Mouse (Mus musculus): ENCODE measurements around the gene Mvb12b. TPM values are rescaled to one million over a fixed set of nuclear protein-coding genes. Genes with fewer than 3 reads are reported as not detected.

Mvb12b gene
- polyA plus RNA-seq, 1 experiment from 2014 or later = 17.8 TPM

DNA sequence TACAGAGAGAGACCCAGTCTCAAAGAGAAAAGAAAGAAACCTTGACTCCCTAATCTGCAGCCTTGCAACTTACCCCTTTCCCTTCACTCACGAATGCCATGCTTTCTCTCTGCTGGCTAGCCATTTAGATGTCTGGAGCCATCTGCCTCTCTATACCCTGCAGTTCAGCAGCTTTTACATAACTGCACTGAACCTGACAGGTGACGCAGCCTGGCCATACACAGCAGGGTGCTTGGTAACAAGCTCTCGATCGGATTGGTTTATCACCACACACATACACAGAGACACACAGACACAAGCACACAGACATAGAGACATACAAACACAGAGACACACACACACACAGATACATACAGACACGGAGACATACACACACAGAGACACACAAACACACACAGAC lies 67.7 kb downstream of the Mvb12b start:
- no peaks in the 10 kb centered on the region for H3K27me3 ChIP-seq (replicated peaks)
- H3K4me3 ChIP-seq (replicated peaks) = no peak overlapping the region
- ATAC-seq (ENCODE audit: insufficient read depth, low FRiP score, low read depth) = no peak
- 88% methylated on average over 5 of the region's 5 CpGs for WGBS
- H3K9me3 ChIP-seq = no peaks in the 10 kb centered on the region
- H3K36me3 ChIP-seq = peaks cover 6% of the 10 kb centered on the region; the same call in 1 of the 2 replicates
- H3K4me2 ChIP-seq = no peak overlapping the region
- no peaks in the 10 kb centered on the region for H3K4me1 ChIP-seq
- no peak overlapping the region for H3K9ac ChIP-seq
- H3K27ac ChIP-seq = no peak overlapping the region

- Histone ChIP-seq H3K4me3 (replicated peaks) (no peak overlapping the region), H3K9me3 (no peaks in the 10 kb centered on the region), H3K27ac (no peak overlapping the region), H3K4me2 (no peak overlapping the region), H3K4me1 (no peaks in the 10 kb centered on the region), H3K36me3 (no peaks in the 10 kb centered on the region), H3K27me3 (replicated peaks) (no peaks in the 10 kb centered on the region), H3K9ac (no peak overlapping the region)
- no peak for ATAC-seq (ENCODE audit: insufficient read depth, low FRiP score, low read depth)
- WGBS = 88% methylated on average over 2 of the region's 2 CpGs
These were observed 69.4 kb downstream of the Mvb12b start for GRCm38 (mm10) chr2:33818385-33818784.

DNA sequence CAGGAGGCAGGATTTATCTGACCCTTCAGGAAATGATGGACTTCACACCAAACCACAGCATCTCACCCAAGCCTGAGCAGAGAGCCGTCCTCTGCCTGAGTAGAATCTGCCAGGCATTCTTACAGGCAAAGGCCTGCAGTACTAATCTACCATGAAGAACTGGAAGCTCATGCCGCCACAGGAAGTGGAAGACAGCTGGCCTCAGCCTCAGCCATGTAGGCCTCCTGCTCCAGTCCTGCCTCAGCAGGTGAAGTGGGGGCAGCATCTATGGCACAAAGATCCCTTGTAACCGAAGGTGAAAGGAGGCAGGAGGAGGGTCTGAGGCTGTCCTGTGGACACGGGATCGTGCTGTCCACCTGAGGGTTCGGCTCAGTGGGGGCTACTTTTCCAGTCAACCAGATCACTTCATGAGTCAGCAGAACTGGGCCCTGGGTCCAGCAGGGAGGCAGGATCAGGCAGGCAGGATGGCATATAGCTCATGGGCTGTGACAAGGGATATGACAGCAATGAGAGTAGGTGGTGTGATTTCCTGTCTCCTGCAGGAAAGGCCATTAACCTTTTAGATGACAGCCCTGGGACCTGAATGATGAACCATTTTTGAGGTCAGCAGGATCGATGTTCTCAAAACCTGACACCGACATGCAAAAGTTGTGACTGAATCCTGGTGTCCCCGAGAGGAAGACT lies 69.9 kb downstream of the Mvb12b start:
- Histone ChIP-seq H3K9ac (no peak overlapping the region), H3K4me1 (no peaks in the 10 kb centered on the region), H3K27ac (no peak overlapping the region), H3K4me3 (replicated peaks) (no peak overlapping the region), H3K36me3 (no peaks in the 10 kb centered on the region), H3K9me3 (no peaks in the 10 kb centered on the region), H3K27me3 (replicated peaks) (no peaks in the 10 kb centered on the region), H3K4me2 (no peak overlapping the region)
- ATAC-seq (ENCODE audit: insufficient read depth, low FRiP score, low read depth) = no peak
- WGBS = 78% methylated on average over 9 of the region's 9 CpGs

- Histone ChIP-seq H3K9ac (no peak overlapping the region), H3K9me3 (no peaks in the 10 kb centered on the region), H3K4me1 (no peaks in the 10 kb centered on the region), H3K27me3 (replicated peaks) (no peaks in the 10 kb centered on the region), H3K4me3 (replicated peaks) (no peak overlapping the region), H3K4me2 (no peak overlapping the region), H3K27ac (no peak overlapping the region), H3K36me3 (no peaks in the 10 kb centered on the region)
- 84% methylated on average over 4 of the region's 4 CpGs for WGBS
- ATAC-seq (ENCODE audit: insufficient read depth, low FRiP score, low read depth) = no peak
These were observed 70.7 kb downstream of the Mvb12b start for GRCm38 (mm10) chr2:33817080-33817479.

- WGBS = 69% methylated on average over 8 of the region's 8 CpGs
- H3K9ac ChIP-seq = no peak overlapping the region
- H3K36me3 ChIP-seq = no peaks in the 10 kb centered on the region
- no peak overlapping the region for H3K4me3 ChIP-seq (replicated peaks)
- no peak overlapping the region; the same call in 1 of the 2 replicates for H3K27ac ChIP-seq
- H3K27me3 ChIP-seq (replicated peaks) = no peaks in the 10 kb centered on the region
- no peaks in the 10 kb centered on the region for H3K9me3 ChIP-seq
- no peak for ATAC-seq (ENCODE audit: insufficient read depth, low FRiP score, low read depth)
- H3K4me2 ChIP-seq = no peak overlapping the region
- no peaks in the 10 kb centered on the region for H3K4me1 ChIP-seq
These were observed 73.2 kb downstream of the Mvb12b start for GRCm38 (mm10) chr2:33814581-33814980.

DNA sequence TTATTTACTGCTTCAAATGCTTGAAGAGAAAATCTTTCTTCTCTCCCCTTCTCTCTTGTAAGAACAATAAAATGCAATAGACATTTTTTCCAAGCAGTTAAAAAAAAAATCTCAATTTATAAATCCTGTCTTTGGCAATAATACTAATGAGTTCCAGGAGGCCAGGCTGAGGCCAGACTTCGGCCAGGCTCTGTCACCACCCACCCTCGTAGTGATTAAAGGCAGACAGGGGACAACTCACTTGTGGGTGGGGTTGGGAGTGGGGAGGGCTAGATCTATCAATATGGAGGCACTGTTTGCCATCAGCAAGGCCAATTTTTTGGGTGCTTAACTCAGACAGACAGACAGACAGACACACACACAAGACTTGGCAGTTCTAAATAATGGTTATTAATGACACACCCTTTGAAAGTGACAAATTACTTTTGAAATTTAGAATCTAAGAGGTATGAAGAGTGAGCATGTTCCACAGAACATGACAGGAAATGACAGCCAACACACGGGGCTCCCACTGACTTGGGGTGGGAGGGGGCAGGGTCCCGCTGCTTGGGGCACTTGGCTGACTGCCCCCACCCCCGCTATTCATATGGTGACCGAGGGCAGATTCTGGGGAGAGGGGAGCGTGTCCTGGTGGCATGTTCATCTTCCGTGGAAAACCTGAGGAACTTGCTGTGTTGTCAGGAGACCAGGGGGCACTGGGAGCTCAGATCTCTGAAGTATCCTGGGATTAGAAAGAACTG lies 74.1 kb downstream of the Mvb12b start:
- H3K27me3 ChIP-seq (replicated peaks) = no peaks in the 10 kb centered on the region
- H3K9ac ChIP-seq = no peak overlapping the region
- no peak overlapping the region for H3K4me3 ChIP-seq (replicated peaks)
- H3K4me1 ChIP-seq = no peaks in the 10 kb centered on the region
- WGBS = 48% methylated on average over 8 of the region's 8 CpGs
- no peak overlapping the region for H3K4me2 ChIP-seq
- ATAC-seq (ENCODE audit: insufficient read depth, low FRiP score, low read depth) = no peak
- no peak overlapping the region for H3K27ac ChIP-seq
- no peaks in the 10 kb centered on the region for H3K9me3 ChIP-seq
- no peaks in the 10 kb centered on the region for H3K36me3 ChIP-seq

- H3K27me3 ChIP-seq (replicated peaks) = no peaks in the 10 kb centered on the region
- WGBS = 82% methylated on average over 11 of the region's 11 CpGs
- no peak for ATAC-seq (ENCODE audit: insufficient read depth, low FRiP score, low read depth)
These were observed 74.8 kb downstream of the Mvb12b start for GRCm38 (mm10) chr2:33812980-33813379.

GRCm38 (mm10) chr2:33811349-33811890 lies 76.3 kb downstream of the Mvb12b start:
- Histone ChIP-seq H3K4me2 (no peak overlapping the region), H3K27ac (no peak overlapping the region), H3K4me3 (replicated peaks) (no peak overlapping the region), H3K4me1 (no peaks in the 10 kb centered on the region), H3K36me3 (no peaks in the 10 kb centered on the region), H3K27me3 (replicated peaks) (no peaks in the 10 kb centered on the region), H3K9me3 (no peaks in the 10 kb centered on the region), H3K9ac (no peak overlapping the region)
- 80% methylated on average over 17 of the region's 17 CpGs for WGBS
- ATAC-seq (ENCODE audit: insufficient read depth, low FRiP score, low read depth) = no peak

More at GRCm38 (mm10) chr2:33812980-33813379, 74.8 kb downstream of the Mvb12b start:
- H3K4me3 ChIP-seq (replicated peaks) = no peak overlapping the region
- H3K9me3 ChIP-seq = no peaks in the 10 kb centered on the region
- H3K27ac ChIP-seq = no peak overlapping the region
- no peak overlapping the region for H3K4me2 ChIP-seq
- H3K4me1 ChIP-seq = no peaks in the 10 kb centered on the region
- H3K9ac ChIP-seq = no peak overlapping the region
- H3K36me3 ChIP-seq = no peaks in the 10 kb centered on the region

DNA sequence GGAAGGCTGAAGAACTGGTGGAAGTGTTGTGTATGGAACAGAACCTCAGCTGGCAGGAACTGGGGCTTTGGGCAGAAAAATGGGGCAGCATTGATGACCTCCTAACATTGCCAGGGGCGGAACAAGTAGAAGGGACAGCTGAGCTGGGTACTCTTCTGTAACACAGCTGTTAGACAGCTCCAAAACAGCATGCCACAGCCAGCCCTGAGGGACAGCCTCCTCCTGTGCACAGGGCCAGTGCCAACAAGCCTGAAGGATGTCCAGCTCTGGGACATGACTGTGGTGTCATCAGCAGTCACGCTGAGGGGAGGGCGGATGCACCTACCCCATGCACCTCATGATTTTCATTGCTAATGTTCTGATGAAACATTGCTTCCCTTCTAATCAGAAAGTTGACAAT lies 78.7 kb downstream of the Mvb12b start:
- no peak for ATAC-seq (ENCODE audit: insufficient read depth, low FRiP score, low read depth)
- Histone ChIP-seq H3K9ac (no peak overlapping the region), H3K27ac (no peak overlapping the region), H3K4me2 (no peak overlapping the region), H3K9me3 (no peaks in the 10 kb centered on the region), H3K4me3 (replicated peaks) (no peak overlapping the region), H3K27me3 (replicated peaks) (no peaks in the 10 kb centered on the region), H3K4me1 (no peaks in the 10 kb centered on the region), H3K36me3 (0 out of 2 replicates have a peak, but pooled peaks cover 3% of the 10 kb centered on the region)
- 95% methylated on average over 3 of the region's 3 CpGs for WGBS

GRCm38 (mm10) chr2:33808032-33808431 lies 79.7 kb downstream of the Mvb12b start:
- Histone ChIP-seq H3K4me2 (no peak overlapping the region), H3K9ac (no peak overlapping the region), H3K27me3 (replicated peaks) (no peaks in the 10 kb centered on the region), H3K9me3 (no peaks in the 10 kb centered on the region), H3K27ac (no peak overlapping the region), H3K4me3 (replicated peaks) (no peak overlapping the region), H3K36me3 (0 out of 2 replicates have a peak, but pooled peaks cover 3% of the 10 kb centered on the region), H3K4me1 (no peaks in the 10 kb centered on the region)
- ATAC-seq (ENCODE audit: insufficient read depth, low FRiP score, low read depth) = no peak
- 88% methylated on average over 5 of the region's 5 CpGs for WGBS

GRCm38 (mm10) chr2:33805640-33806039 lies 82.1 kb downstream of the Mvb12b start:
- Histone ChIP-seq H3K4me1 (no peaks in the 10 kb centered on the region), H3K27ac (no peak overlapping the region), H3K27me3 (replicated peaks) (no peaks in the 10 kb centered on the region), H3K4me3 (replicated peaks) (no peak overlapping the region), H3K9me3 (no peaks in the 10 kb centered on the region), H3K36me3 (peaks cover 3% of the 10 kb centered on the region; the same call in 1 of the 2 replicates), H3K4me2 (no peak overlapping the region), H3K9ac (no peak overlapping the region)
- whole genome bisulfite sequencing = 85% methylated on average over 11 of the region's 11 CpGs
- no peak for ATAC-seq (ENCODE audit: insufficient read depth, low FRiP score, low read depth)

DNA sequence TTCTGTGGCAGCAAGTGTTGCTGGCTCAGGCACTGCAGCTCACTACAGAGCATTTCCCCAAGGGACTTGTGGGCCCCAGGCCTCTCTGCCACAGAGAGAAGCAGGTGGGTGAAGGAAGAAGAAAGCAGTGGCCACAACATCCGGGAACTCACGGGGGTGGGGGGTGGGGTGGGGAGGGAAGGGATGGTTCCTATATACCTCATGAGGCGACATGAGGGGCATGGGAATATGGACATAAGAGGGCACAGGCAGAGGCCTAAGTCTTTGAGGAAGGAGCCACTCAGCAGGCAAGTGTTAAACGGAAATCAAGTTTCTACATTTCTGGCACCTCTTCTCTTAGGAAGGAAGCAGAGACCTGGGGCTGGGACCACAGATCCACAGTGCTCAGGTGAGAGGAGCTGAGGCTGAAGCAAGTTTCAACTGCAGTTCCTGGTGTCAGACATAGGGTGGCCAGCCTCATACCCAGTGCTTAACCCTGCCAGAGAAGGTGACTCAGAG lies 84.0 kb downstream of the Mvb12b start:
- H3K4me2 ChIP-seq = no peak overlapping the region
- no peak overlapping the region for H3K27ac ChIP-seq
- 68% methylated on average over 4 of the region's 4 CpGs for WGBS
- no peaks in the 10 kb centered on the region for H3K4me1 ChIP-seq
- H3K9me3 ChIP-seq = no peaks in the 10 kb centered on the region
- H3K36me3 ChIP-seq = peaks cover 3% of the 10 kb centered on the region; the same call in 1 of the 2 replicates
- H3K27me3 ChIP-seq (replicated peaks) = no peaks in the 10 kb centered on the region
- H3K9ac ChIP-seq = no peak overlapping the region
- H3K4me3 ChIP-seq (replicated peaks) = no peak overlapping the region
- ATAC-seq (ENCODE audit: insufficient read depth, low FRiP score, low read depth) = no peak

Measured in stomach, embryonic 15.5 days (tissue).